Mouse (Mus musculus) spleen, adult 12 weeks (tissue): ENCODE measurements around the gene Syvn1.
"Not testable (repeated sequence)": the region's sequence is repeated elsewhere in the genome, so short reads cannot be mapped to it uniquely, and the experiment has no call there.

Experiments
- DNase-seq: peaks from one replicate; pipeline ENCODE4 v3.0.0; 2022; ENCODE audit warnings: low spot score

The Syvn1 gene

DNA sequence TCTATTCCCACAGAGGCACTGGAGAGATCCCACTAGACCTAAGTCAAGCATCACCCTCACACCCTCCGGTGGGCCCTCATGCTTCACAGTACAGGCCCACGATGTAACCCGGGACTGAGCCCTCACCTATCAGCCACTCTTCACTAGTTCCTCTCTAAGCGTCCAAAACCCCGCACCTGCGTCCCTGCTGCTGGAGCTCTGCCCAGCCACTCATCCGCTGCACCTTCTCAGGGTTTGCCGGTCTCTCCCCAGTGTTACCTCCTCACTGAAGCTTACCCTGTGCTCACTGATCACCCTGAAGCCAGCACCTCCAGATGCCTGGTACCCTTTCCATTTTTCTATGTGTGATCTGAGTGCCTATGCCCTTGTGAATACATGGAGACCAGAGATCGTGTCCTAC, 4.1 kb upstream of the Syvn1 start:
- no peak for DNase-seq

DNA sequence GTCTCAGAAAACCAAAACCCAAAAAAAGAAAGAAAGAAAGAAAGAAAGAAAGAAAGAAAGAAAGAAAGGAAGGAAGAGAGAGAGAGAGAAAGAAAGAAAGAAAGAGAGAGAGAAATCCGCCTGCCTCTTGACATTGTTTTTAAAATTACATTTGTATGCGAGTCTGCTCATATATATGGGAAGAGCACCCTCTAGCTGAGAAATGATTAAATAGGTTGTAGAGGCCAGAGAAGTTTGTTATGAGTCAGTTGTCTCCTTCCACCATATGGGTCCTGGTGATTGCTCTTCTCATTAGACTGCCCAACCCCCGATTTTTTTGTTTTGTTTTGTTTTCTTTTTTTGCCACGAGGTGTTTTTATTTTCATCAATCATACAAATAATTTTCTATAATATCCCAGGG, 2.3 kb upstream of the Syvn1 start:
- DNase-seq: not testable (repeated sequence)

DNA sequence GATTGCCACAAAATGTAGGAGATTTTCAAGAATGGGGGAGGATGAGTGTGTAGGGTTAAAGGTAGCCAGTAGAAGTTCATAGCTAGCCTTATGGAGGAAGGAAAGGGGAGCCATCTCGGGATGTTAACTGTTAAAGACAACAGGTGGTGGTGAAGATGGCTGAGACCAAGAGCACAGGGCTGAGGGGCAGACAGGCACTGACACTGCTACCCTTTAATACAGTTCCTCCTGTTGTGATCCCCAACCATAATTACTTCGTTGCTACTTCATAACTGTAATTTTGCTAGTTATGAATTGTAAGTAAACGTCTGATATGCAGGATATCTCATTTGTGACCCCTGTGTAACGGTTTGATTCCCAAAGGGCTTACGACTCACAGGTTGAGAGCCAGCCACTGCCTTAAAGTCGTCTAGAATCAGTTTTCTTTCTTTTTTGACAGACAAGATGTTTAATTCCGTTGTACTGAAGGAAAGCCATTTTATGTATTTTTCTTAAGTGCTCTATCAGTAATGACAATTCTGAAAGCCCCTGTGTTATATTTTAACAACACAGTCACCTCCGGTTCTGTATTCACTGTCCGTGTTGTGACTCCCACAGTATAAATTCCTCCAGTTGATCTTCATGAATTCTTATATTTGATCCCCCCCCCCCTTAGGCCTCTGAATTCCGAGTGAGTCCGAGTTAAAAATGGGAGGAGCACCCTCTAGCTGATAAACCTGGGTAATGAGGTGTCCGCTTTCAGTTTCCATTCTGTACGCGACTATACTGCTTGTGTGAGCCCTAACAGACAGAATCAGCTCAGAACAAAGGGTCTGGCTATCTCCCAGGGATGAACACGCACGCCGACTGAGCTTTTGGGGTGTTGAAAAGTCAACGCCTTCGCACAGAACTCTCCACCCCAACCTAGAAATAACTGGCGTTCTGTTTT, 746 bp upstream of the Syvn1 start:
- DNase-seq: no peak

DNA sequence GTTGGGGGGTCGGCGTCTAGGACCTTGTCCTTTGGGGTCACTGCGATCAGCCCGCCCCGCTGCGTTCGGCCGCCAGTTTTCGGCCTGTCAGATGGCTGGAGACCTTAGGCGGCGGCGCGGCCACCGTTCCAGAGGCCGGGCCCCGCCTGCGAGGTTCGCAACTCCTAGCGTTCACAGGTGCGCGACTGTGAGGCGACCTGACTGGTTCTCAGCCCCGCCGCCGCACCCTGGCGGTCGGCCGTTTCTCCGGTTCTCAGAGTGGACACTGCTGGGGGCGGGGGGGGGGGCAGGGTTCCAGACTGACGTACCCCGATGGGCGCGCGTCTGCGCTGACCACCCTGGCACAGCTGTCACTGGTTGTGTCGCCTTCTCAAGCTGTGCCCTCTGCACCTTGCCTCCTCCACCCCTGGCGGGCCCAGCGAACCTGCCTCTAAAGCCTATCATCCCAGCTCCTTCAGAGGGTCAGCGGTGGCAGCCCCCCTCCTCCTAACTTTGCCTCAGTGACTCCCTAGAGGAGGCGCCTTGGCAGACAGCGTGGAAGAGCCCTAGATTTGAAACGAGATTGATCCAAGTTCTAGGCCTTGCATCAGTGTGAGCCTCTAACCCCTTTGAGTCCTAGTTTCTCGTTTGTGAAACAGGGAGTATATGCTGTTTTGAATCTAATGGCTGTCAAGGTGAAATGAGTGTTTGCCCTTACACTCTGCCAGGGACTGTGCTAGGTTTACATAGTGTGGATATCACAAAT, 950 bp downstream of the Syvn1 start:
- DNase-seq: no peak

DNA sequence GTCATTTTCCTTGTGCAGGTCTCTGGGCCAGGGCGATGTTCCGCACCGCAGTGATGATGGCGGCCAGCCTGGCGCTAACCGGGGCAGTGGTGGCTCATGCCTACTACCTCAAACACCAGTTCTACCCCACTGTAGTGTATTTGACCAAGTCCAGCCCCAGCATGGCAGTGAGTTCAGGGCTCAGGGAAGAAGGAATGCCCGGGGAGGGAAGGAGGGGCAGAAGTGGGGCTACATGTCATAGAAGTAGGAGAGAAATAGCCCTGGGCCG, 1.5 kb downstream of the Syvn1 start:
- DNase-seq: no peak

DNA sequence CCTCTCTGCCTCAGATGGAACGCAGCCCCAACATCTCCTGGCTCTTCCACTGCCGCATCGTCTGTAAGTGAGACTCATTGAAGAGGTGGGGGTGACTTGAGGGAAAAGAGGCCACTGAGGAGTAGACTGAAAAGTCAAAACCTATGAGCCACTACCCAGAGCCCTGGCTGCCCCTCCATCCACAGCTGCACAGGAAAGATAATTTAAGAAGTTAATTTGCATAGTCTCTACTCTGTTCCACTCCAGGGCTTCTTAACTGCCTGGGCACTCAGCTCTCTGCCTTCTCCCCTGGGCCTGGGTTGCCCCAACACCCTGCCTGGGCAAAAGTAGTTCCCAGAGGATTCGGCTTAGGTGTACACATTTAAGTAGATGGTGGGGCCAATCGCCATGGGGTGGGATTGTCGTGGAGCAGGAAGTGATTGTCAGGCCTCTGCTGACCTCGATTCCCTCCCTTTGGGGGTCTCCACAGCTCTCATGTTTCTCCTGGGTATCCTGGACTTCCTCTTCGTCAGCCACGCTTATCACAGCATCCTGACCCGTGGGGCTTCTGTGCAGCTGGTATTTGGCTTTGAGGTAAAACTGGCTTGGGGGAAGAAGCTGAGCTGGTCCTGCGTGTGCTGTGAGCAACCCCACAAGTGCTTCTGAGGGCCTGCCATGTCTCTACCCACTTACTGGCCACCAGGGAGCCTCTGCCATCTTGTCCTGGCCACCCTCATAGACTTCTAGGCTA, 2.5 kb downstream of the Syvn1 start:
- DNase-seq: no peak

DNA sequence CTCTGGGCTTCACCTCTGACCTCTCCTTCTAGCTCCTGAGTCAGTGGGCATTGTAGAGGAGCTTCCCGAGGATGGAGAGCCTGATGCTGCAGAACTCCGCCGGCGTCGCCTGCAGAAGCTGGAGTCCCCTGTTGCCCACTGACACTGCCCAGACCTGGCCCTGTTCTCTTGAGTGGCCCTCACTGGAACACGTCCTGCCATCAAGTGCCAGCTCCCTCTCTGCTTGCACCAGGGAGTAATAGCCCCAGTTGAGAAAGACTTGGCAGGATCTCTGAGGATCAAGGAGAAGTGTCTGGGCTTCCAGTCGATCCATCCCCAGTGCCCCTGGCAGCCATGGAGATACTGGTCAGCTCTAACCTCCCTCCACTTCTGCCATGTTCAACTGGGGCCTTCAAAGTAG, 6.1 kb downstream of the Syvn1 start:
- DNase-seq: no peak

DNA sequence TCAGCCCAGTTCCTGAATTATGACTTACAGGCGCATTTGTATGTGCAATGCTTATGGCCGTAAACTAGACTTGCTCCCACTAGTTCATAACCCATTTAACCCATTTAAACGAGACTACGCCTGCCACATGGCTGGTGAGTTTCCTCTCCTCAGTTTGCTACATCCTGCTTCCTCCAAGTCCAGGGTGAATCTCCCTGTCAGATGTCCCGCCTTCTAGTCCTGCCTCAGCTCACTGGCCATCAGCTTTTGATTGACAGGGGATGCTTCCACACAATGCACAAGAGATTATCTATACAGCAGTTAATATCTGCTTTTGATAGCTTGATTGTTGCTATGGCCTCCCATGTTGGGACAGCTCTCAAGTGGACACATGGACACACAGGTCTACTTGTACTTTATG, 7.9 kb downstream of the Syvn1 start:
- no peak for DNase-seq

DNA sequence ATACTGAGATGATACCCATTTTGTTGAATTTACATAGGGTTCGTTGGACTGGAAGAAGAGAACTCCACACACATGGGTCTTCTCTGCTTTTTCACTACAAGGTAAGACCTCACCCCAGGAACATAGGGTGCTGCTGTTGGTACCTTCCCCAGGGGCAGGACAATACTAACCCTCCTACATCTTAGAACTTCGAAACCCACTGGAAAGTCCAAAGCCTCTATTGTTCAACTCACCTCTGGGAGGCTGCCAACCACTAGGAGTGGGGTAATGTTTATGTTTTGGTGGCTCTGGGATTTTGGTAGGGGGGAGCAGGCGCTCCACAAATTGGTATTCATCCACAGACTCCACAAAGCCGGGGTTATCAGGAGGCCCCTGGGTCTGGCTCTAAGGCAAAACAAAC, 10.3 kb downstream of the Syvn1 start:
- DNase-seq: no peak

DNA sequence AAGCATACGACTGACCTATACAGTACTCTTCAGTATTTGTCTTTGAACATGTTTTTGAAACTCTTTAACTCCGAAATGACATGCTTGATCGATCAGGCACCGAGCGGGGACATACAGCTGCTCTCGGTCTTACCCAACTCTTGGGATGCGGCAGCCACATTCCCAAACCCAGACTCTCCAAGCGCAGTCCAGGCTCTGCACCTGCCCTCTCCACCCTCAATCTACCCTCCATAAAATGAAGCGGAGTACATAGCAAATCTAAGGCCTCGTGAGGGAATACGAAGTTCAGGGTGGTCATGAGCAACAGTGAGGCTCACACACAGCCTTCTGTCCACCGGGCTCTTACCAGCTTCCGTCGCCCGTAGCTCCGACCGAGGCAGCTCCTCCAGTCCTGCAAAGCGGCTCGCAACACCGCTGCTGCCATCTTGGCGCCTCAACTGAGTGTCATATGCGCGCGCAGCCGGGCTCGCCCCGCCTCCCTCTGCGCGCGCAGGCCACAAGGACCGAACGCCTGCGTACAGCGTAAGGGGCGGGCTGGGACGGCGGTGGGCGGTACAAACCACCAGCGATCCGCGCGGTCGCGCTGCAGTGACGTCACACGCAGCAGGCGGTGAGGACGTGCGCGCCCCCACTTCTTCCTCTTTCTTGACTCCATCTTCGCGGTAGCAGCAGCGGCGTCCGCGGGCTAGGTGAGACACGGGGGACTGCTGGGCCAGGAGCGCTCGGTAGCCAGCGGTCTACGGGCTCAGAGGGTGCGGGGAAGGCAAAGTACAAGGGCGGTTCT, 11.1 kb downstream of the Syvn1 start, which contains the start of the genes Mrpl49 and Fau:
Gene Mrpl49 (minus strand): TSS at position 473 of the 784 bp plus-strand sequence.
Gene Fau (plus strand): TSS at position 532 of the 784 bp plus-strand sequence.
- peak; percentile 98 for DNase-seq

DNA sequence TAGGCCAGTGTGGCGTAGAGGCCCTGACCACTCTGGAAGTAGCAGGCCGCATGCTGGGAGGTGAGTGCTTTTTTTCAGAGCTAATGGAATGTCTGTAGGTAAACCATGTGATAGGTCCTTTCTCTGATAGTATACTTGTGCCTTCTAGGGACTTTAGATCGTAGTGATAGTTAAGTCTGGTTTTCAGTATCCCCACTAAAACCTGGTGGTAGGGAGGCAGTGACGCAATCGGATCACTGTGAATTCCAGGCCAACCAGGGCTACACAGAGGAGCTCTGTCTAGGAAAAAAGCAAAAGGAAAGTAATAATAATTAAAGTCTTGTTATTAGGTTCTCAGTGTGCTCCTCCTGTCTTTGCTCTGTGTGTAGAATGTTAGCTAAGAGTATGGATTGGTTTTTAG, 12.1 kb downstream of the Syvn1 start:
- DNase-seq: no peak

DNA sequence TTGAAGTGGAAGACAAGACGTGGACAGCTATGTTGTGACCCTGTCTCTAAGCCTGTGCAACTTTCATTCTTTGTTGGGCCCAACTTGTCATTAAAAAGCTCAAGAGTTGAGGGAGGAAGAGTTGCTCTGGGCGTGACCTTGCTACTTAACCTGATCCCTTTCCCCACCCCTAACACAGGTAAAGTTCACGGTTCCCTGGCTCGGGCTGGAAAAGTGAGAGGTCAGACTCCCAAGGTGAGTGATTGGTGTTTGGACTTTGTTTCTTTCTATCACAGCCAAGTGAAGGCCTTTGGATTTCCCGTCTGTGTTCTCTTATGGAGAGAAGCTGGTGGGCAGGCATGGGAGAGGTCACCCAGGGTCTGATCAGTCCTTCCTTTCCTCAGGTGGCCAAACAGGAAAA, 12.6 kb downstream of the Syvn1 start:
- DNase-seq: no peak

DNA sequence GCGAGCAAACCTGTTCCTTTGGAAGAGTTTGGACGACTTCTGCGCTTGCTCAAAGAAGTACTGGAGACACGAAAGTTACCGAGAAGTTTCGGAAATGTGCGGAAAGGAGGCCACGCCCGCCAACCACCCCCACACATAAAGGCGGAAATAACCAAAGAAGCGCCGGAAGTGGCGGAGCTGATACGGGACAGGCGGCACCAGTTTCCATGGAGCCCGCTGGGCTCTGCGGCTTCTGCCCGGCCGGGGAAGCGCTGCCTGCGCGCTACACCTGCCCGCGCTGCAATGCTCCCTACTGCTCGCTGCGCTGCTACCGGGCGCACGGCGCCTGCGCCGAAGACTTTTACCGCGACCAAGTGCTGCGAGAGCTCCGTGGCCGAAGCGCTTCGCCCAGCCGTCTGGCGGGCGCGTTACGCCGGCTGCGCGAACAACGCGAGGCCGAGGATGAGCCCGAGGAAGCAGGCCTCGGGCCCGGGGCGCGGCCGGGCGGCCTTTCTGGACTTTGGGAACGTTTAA, 14.7 kb downstream of the Syvn1 start, which contains the start of gene Znhit2:
Gene Znhit2 (plus strand): TSS at position 172 of the 513 bp plus-strand sequence.
- DNase-seq: peak; percentile 84

DNA sequence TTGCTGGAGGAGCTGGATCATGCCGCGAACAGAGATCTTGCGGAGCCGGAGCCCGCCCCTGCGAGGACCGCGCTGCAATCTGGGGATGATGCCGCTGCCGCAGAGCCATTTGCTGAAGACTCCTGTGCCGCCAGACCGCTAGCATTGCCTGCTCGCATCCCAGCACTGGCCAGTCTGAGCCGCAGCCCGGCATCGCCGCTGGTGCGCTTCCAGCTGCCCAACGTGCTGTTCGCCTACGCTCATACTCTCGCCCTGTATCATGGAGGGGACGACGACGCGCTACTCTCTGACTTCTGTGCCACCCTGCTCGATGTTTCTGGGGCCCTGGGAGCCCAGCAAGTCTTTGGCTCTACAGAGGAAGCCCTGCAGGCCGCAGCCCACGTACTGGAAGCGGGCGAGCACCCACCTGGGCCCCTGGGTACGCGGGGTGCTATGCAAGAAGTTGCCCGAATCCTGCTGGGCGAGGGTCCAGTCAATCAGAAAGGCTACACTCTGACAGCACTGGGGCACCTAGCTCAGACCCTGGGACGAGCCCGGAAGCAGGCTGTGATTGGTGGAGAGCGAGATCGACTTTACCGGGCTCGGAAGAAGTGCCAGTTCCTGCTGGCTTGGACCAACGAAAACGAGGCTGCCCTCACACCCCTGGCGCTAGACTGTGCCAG, 15.4 kb downstream of the Syvn1 start:
- DNase-seq: no peak

DNA sequence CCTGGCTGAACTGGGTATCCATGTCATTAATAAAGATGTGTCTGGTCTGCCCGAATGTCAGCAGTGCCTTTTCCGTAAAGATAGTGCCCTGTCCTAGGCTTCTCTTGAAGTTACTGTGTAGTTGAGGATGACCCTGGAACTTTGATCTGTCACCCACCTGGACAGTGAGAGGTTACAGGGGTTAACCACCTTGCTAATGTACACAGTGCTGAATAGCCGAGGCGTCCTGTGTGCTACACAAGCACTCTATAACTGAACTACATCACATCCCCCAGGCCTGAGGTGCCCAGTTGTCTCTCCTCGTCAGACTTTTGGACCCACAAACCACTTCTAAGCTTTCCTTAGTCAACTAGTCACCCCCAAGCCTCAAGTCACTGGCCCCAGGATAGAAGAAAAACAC, 16.0 kb downstream of the Syvn1 start:
- DNase-seq: no peak

DNA sequence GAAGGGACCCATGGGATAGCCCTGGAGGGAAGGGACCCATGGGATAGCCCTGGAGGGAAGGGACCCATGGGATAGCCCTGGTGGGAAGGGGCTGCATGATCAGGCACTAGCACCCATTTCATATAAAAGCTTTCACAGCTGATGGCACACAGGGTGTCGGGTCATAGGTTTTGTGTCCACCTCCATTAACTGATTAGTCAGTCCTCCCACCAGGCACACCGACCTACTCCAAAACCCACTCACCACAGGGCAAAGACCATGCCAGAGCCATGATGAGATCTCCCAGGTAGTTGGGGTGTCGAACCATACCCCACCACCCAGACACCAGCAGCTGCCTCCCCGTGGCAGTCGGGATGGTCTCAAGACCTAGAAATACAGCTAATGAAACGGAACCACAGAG, 16.7 kb downstream of the Syvn1 start:
- no peak for DNase-seq

DNA sequence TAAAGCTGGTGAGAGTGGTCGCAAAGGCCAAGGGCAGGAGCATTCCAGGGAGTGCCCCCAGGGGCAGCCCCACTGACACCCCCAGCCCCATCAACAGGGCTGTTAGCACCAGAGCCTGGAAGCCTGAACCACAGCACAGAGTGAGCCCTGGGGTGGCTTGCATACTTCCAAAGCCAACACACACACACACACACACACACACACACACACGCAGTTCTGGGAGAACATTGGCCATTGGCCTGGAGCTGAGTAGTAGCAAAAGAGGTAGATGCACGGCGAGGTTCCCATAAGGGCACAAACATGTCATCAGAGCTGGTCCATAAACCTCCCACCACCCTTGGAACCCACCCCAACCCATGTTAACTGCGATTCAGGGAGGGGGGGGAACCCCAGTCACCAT, 20.2 kb downstream of the Syvn1 start:
- no peak for DNase-seq

DNA sequence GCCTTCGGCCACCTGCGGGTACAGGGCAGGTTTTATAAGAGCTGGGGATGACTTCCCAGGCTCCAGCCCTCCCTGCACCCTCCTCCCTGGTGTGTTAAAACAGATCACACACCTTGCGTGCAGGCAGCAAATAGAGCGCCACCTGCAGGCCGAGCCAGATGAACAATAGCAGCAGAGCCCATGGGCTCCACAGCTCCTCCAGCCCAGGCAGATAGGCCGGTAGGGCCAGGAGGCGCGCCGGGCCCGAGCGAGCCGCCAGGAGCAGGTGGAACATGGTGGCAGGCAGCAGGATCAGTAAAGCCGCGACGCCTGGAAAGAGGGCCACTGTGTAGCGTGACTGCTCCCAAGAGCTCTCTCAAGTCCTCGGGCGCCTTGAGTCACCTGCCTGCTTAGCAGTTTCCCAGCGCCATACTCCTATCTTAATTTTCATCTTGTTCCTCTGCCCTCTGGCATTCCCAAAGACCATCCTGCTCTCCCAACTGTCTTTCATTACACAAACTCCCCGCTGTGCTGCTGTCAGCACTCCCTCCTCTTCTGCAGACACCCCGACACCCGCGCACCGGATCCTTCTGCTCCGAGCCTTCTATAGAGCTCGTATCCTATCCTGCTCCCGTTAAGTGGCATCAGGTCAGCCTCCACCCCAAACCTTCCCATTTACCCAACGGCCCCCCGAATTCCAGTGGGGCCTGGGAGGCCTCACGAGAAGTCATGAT, 20.8 kb downstream of the Syvn1 start:
- peak; percentile 76 for DNase-seq

DNA sequence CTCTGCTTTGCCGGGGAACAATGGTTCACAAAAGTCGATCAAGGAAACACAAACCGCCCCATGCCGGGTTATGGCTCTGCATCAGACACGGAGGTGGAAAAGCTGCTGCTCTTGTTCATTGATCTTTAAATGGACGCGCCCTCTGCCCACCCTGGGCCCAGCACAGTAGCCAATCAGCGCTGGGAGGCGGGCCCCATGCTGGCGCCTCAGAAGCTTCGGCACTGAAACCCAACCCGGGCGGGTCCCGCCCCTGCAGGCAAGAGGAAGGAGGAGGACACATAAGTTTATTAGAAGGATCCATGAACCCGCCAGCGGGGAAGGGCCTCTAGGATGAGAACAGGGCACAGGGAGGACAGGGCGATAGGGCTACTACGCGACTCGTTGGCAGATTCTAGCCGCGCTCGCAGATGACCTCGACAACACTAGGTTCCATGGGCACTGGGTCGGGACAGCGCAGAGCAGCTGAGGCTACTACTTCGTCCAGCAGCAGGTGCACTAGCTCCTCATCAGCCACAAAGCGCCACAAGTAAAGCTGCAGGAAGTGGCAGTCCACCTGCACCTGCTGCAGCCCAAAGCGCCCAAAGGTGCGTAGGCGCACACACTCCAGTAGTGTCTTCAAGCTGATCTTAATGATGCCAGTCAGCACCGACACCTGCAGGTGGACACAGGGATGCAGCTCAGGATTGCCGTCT, 21.5 kb downstream of the Syvn1 start, which contains the start of gene Tm7sf2:
Gene Tm7sf2 (minus strand): TSS at position 650 of the 692 bp plus-strand sequence.
- DNase-seq: peak; percentile 82

DNA sequence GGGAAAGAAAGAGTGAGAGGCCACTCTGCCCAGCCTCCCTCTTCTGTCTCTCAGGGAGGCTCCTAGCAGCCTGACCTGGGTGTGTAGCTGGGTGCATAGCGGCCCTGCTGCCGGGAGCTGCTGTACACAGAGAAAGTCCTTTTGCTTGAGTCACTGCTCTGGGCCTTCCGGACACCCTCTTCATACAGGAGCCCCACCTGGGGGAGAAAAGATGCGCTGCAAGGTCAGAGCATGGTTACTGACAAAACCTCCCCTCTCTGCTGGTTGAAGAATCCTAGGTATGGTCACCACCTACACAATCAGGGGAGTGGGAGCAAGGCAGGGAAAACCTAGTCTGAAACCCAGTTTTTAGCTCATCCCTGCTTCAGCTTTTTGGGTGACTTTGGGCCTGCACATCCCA, 22.6 kb downstream of the Syvn1 start:
- DNase-seq: no peak
